Mouse (Mus musculus) kidney, postnatal 0 days (tissue): Measurements from ENCODE around the gene Tbc1d1. TPM values are rescaled to one million over a fixed set of nuclear protein-coding genes. Genes with fewer than 3 reads are reported as not detected.

Experiments
- ATAC-seq: fragments of 200-750 bp; cut with Nextera tagmentation; replicated peaks from 2 replicates; pipeline ENCODE4 v1.8.0; 2017; ENCODE audit warnings: low read depth, moderate number of reproducible peaks, moderate TSS enrichment, moderate library complexity; ENCODE audit not compliant: low FRiP score
- DNase-seq: peaks from one replicate; pipeline ENCODE4 v3.0.0-alpha.2; 2016; ENCODE audit warnings: low spot score
- H3K27ac ChIP-seq: fragments of 300-500 bp; sonication (generic); 2 replicates; pipeline ENCODE4 v1.5.1; 2014; ENCODE audit warnings: mild to moderate bottlenecking
- H3K27me3 ChIP-seq: fragments of 300-500 bp; sonication (generic); 2 replicates; pipeline ENCODE4 v1.6.1; 2014; ENCODE audit warnings: low read length, mixed read lengths; ENCODE audit not compliant: insufficient read depth
- H3K36me3 ChIP-seq: fragments of 300-500 bp; sonication (generic); 2 replicates; pipeline ENCODE4 v1.6.1; 2014; ENCODE audit warnings: low read length, mixed read lengths; ENCODE audit not compliant: insufficient read depth
- H3K4me1 ChIP-seq: fragments of 300-500 bp; sonication (generic); replicated peaks from 2 replicates; pipeline ENCODE4 v1.6.1; 2014; ENCODE audit warnings: antibody characterized with exemption, low read length, mixed read lengths; ENCODE audit not compliant: insufficient read depth
- H3K4me2 ChIP-seq: fragments of 300-500 bp; sonication (generic); 2 replicates; pipeline ENCODE4 v1.6.1; 2014; ENCODE audit warnings: mild to moderate bottlenecking, low read length, moderate library complexity, mixed read lengths
- H3K4me3 ChIP-seq: fragments of 300-500 bp; sonication (generic); replicated peaks from 2 replicates; pipeline ENCODE4 v1.5.1; 2014; ENCODE audit warnings: low read depth, low read length
- H3K9ac ChIP-seq: fragments of 300-500 bp; sonication (generic); 2 replicates; pipeline ENCODE4 v1.6.1; 2014; ENCODE audit warnings: low read depth, low read length
- H3K9me3 ChIP-seq: fragments of 300-500 bp; sonication (generic); replicated peaks from 2 replicates; pipeline ENCODE4 v1.6.1; 2016; ENCODE audit warnings: low read length, inconsistent platforms, mixed read lengths
- CTCF ChIP-seq: IDR thresholded peaks from 2 replicates; pipeline ENCODE4 v1.5.1; 2016; ENCODE audit warnings: antibody characterized with exemption, low read depth, mild to moderate bottlenecking, moderate library complexity
- WGBS: fragments of 180-500 bp; shearing (Covaris S2); extraction: QIAGEN DNeasy Blood & Tissue Kit; methylation state at CpG from one replicate; pipeline ENCODE4 v1.1.7; 2014; 5-methylcytosine and 5-hydroxymethylcytosine counted together
- polyA plus RNA-seq: library from polyadenylated mRNA; unstranded; fragments of >200 nt; fragmentation: Nextera tagmentation; extraction: Ambion mirVana; gene quantifications from 2 replicates; pipeline ENCODE4 v1.2.1, GENCODE M21; 2015

Gene Tbc1d1
- polyA plus RNA-seq, 1 experiment from 2014 or later = 26.2 TPM

- H3K9ac ChIP-seq = no peak overlapping the region
- no peak overlapping the region for H3K4me3 ChIP-seq
- no peak for ATAC-seq
- 56% methylated on average over 5 of the region's 5 CpGs for WGBS
- DNase-seq = no peak
- H3K4me2 ChIP-seq = no peak overlapping the region
- no peaks in the 10 kb centered on the region for H3K36me3 ChIP-seq
- no peaks in the 10 kb centered on the region for H3K9me3 ChIP-seq
- no peaks in the 10 kb centered on the region for H3K27me3 ChIP-seq
- no peak overlapping the region for H3K27ac ChIP-seq
- TF ChIP-seq CTCF = no peak
- no peaks in the 10 kb centered on the region for H3K4me1 ChIP-seq
Observed at GRCm38 (mm10) chr5:64186566-64186965, 30.5 kb downstream of the Tbc1d1 start.

- ATAC-seq (no peak), DNase-seq (no peak)
- H3K9me3 ChIP-seq = no peaks in the 10 kb centered on the region
- H3K4me1 ChIP-seq = no peaks in the 10 kb centered on the region
- no peak overlapping the region for H3K4me2 ChIP-seq
- no peaks in the 10 kb centered on the region for H3K36me3 ChIP-seq
- H3K4me3 ChIP-seq = no peak overlapping the region
- 0 out of 2 replicates have a peak overlapping the region, but pooled peaks have one; percentile 19 for H3K27ac ChIP-seq
- WGBS = 50% methylated on average over 3 of the region's 3 CpGs
- no peaks in the 10 kb centered on the region for H3K27me3 ChIP-seq
- TF ChIP-seq CTCF = no peak
- no peak overlapping the region for H3K9ac ChIP-seq
Observed at GRCm38 (mm10) chr5:64188083-64188648, 32.1 kb downstream of the Tbc1d1 start.

- Histone ChIP-seq H3K4me1 (no peaks in the 10 kb centered on the region), H3K4me3 (no peak overlapping the region), H3K9me3 (no peaks in the 10 kb centered on the region), H3K27me3 (no peaks in the 10 kb centered on the region), H3K9ac (no peak overlapping the region), H3K4me2 (no peak overlapping the region), H3K27ac (no peak overlapping the region), H3K36me3 (no peaks in the 10 kb centered on the region)
- no peak for ATAC-seq
- DNase-seq = no peak
- 95% methylated on average over 5 of the region's 5 CpGs for WGBS
- TF ChIP-seq CTCF = peak; percentile 36; the same call in 1 of the 2 replicates
Observed at GRCm38 (mm10) chr5:64190892-64191291, 34.8 kb downstream of the Tbc1d1 start.

DNA sequence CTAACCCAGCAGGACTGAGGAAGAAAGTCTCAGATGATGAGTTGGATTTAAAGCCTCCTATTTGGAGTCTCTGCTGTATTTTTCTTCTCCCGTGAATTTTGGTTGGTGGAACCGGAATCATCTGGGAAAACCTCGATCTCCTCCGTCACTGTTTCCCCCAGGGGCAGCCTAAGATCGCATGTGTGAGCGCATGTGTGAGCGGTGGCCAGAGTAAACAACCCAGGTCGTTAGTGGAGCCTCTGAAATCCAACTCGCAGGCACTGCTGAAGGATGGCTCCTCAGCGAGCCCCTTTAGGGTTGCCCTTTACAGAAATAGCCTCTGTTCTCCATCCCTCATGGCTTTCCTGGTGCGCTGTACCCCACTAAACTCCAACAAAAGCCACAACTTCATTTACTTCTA, 37.2 kb downstream of the Tbc1d1 start:
- DNase-seq = peak; percentile 81
- H3K9me3 ChIP-seq = no peaks in the 10 kb centered on the region

GRCm38 (mm10) chr5:64196250-64196865, 40.3 kb downstream of the Tbc1d1 start:
- Histone ChIP-seq H3K4me2 (no peak overlapping the region), H3K9me3 (no peaks in the 10 kb centered on the region), H3K27ac (peak overlapping the region; percentile 36; the same call in 1 of the 2 replicates), H3K36me3 (no peaks in the 10 kb centered on the region), H3K4me1 (0 out of 2 replicates have a peak, but pooled peaks cover 7% of the 10 kb centered on the region), H3K27me3 (no peaks in the 10 kb centered on the region), H3K4me3 (no peak overlapping the region), H3K9ac (no peak overlapping the region)
- DNase-seq = no peak
- 76% methylated on average over 1 of the region's 1 CpGs for WGBS
- ATAC-seq = peak; percentile 71
- no peak for TF ChIP-seq CTCF

More for the DNA sequence above, 37.2 kb downstream of the Tbc1d1 start:
- Histone ChIP-seq H3K9ac (0 out of 2 replicates have a peak overlapping the region, but pooled peaks have one; percentile 1), H3K4me1 (0 out of 2 replicates have a peak, but pooled peaks cover 7% of the 10 kb centered on the region), H3K4me2 (peak overlapping the region; percentile 34), H3K4me3 (no peak overlapping the region), H3K27me3 (no peaks in the 10 kb centered on the region), H3K36me3 (no peaks in the 10 kb centered on the region), H3K27ac (no peak overlapping the region)
- ATAC-seq = no peak
- TF ChIP-seq CTCF = no peak
- WGBS = 17% methylated on average over 11 of the region's 11 CpGs

DNA sequence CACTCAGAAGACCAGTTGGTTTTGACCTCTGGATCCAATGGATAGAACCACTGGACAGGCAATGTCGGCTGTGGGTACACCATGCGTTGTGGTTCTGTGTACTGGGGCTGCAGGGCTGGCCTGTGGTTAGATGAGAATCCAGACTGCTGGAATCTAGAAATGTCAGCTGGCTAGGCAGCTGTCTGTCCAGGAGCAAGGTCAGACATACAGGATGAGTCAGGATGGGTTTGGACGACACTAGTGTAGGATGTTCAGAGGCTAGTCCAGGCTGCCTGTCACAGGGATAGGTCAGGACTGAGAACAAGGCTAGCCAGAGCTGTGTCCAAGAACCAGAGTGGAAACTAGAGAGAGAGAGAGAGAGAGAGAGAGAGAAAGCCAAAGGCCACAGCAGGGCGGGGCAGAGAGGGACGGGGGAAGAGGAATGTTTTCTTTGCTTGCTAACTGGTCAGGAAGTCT, 40.8 kb downstream of the Tbc1d1 start:
- 0 out of 2 replicates have a peak overlapping the region, but pooled peaks have one; percentile 36 for H3K27ac ChIP-seq
- no peaks in the 10 kb centered on the region for H3K36me3 ChIP-seq
- no peak overlapping the region for H3K9ac ChIP-seq
- no peaks in the 10 kb centered on the region for H3K27me3 ChIP-seq
- 0 out of 2 replicates have a peak, but pooled peaks cover 7% of the 10 kb centered on the region for H3K4me1 ChIP-seq
- ATAC-seq (0 out of 2 replicates have a peak, but pooled peaks have one; percentile 27), DNase-seq (peak; percentile 68)
- no peak for TF ChIP-seq CTCF
- H3K9me3 ChIP-seq = no peaks in the 10 kb centered on the region
- H3K4me2 ChIP-seq = no peak overlapping the region
- H3K4me3 ChIP-seq = no peak overlapping the region
- 45% methylated on average over 5 of the region's 5 CpGs for WGBS
